Mouse (Mus musculus) spleen, postnatal 36 days (tissue): Measurements from ENCODE around the gene Hspa1l.
A peak's percentile ranks its signal among the peaks of the same experiment; 100 is the strongest.
"Not testable (repeated sequence)": the region's sequence is repeated elsewhere in the genome, so short reads cannot be mapped to it uniquely, and the experiment has no call there.

Source experiments
- DNase-seq, 2 experiments: peaks; one replicate each; pipeline ENCODE4 v3.0.0; 2022; ENCODE audit warnings: low spot score in 2 of 2, mixed read lengths in 1 of 2

The Hspa1l gene

DNA sequence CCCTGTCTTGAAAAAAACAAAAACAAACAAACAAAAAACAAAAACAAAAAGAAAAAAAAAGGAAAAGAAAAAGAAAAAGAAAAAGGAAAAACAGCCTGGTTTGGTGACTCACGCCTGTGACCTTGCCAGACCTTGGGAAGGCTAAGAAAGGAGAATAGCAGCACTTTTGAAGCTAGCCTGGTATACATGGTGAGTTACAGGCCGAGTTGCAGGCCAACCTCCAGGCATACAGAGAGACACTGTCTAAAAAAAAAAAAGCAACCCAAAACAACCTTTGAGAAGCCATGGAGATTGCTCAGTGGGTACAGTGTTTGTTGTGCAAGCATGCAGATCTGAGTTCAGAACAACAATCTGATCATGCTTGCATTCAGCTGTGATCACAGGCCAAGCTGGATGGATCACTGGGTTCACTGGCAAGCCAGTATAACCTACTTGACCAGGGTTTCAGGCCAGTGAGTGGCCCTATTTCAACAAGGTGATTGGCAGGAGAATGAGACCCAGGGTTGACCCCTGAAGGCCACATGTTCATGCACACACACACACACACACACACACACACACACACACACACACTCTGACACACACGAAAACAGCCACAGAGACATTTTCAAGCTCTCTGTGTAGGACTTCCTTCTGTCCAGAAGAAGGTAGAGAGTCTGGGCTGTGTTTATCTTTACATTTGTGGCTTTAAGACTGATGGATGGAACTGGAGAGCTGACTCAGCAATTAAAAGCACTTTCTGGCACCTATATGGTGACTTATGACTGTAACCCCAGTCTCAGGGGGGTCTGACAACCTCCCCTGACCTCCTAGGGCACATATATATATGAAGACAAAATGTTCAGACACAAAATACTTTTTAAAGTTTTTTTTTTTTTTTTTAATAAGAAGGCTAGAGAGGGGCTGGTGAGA lies 3.3 kb downstream of the Hspa1l start:
- no peak for DNase-seq

DNA sequence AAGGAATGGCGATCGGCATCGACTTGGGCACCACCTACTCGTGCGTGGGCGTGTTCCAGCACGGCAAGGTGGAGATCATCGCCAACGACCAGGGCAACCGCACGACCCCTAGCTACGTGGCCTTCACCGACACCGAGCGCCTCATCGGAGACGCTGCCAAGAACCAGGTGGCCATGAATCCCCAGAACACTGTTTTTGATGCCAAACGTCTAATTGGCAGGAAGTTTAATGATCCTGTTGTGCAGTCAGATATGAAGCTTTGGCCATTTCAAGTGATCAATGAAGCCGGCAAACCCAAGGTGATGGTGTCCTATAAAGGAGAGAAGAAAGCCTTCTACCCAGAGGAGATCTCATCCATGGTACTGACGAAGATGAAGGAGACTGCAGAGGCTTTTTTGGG lies 4.5 kb downstream of the Hspa1l start:
- DNase-seq = no peak

DNA sequence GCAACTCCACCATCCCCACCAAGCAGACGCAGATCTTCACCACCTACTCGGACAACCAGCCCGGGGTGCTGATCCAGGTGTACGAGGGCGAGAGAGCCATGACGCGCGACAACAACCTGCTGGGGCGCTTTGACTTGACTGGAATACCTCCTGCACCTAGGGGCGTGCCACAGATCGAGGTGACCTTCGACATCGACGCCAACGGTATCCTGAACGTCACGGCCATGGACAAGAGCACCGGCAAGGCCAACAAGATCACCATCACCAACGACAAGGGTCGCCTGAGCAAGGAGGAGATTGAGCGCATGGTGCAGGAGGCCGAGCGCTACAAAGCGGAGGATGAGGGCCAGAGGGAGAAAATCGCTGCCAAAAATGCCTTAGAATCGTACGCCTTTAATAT lies 5.7 kb downstream of the Hspa1l start:
- DNase-seq = no peak

DNA sequence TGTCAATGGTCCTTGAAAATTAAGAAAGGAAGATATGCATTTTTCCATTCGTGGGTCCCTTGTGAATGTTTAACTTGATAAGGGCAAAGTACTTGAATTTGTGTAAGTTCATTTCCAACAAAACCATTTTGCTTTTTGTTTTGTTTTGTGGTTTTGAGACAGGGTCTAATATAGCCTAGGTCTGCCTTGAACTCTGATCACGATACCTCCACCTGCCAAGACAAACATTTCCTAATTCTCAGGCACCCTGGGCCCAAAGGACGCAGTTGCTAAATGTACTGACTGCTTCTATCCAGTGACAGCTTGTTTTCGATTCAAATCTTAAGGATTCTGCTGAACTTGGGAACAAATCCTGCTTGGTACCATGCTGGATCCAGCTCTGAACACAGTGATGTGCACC lies 7.1 kb downstream of the Hspa1l start:
- DNase-seq = no peak

DNA sequence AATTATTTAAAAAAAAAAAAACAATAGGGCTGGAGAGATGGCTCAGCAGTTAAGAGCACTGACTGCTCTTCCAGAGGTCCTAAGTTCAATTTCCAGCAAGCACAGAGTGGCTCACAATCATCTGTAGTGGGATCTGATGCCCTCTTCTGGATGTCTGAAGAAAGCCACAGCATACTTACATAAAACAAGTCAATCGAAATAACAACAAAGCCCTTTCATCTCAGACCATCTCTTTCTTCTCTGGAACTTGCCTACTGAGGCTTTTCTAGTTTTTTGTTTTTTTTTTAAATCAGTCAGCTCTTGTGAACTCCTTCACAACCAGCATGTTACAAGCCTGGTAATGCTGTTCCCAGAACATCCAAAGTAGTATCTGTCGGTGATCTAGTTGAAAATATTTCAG lies 8.2 kb downstream of the Hspa1l start:
- DNase-seq = peak; percentile 33 to 52

DNA sequence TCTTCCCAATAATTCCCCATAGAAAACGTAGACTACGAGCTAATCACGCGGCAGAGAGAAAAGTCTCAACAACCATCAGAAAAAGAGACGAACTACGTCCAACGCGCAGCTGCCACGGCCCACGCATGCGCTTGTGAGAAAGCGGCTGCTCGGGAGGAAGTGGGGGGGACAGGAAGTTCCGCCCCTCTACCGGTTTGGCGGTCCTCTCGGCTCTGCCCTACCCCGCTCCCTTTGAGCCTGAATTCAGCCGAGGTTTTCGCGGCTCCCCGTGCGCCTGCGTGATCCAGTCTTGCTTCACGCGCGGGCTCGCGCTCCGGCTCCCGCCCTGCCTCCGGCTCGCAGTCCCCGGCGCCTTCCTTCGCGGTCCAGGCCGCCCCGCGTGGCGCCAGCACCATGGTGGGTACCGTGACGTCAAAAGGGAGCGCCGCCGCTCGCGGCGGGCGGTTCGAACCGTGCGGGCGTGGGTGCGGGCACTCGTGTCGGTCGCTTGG lies 9.2 kb downstream of the Hspa1l start, which contains the start of gene Lsm2:
TSS of gene Lsm2 (plus strand) at position 173 of the 491 bp plus-strand sequence.
- peak; percentile 92 for DNase-seq

DNA sequence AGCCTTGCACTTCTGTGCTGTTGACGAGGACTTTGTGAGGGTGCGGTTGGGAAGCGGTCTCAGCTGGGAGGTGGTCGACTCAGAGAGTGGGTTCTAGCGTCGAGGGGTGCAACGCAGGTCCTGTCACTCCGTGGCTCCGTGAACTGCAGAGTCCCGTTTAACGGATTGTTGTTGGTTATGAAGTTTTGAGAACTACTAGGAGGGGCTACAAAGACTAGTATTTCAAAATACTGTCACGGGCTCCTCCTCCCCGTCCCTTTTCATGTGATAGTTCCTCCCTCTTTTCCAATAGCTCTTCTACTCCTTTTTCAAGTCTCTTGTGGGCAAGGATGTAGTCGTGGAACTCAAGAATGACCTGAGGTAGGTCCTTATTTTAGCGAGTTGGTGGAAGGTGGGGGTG lies 9.8 kb downstream of the Hspa1l start:
- DNase-seq = no peak

DNA sequence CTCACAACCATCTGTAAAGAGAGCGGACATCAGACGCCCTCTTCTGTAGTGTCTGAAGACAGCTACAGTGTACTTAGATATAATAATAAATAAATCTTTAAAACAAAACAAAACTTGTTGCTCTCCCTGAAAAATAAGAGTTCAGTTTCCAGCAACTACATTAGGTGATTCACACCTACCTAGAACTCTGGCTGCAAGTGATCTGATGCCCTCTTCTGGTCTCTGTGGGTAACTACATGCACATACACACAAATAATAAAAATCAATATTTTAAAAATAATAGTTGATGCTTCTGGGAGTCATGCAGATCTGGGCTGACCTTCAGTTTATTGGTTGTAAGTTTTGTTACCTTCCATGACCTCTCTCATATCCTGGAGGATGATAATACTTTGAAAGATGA lies 11.7 kb downstream of the Hspa1l start:
- DNase-seq = no peak

DNA sequence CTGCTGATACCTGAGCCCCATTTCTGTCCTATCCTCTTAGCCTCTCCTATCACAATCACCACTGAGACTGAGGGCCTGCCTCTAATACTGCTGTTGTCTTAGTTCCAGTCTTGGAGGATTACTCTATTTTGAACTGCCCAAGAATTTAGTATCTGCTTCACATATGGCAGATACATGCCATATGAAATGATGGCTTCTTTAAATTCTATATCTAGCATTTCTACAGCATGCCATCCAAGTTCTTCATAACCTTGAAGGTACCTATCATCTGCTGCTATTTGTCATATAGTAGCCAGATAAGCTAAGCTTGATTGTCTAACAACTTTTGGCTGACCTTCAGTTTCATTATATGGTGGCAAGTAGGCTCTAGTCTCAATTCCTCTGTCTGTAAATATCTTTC lies 22.2 kb downstream of the Hspa1l start:
- DNase-seq = no peak

DNA sequence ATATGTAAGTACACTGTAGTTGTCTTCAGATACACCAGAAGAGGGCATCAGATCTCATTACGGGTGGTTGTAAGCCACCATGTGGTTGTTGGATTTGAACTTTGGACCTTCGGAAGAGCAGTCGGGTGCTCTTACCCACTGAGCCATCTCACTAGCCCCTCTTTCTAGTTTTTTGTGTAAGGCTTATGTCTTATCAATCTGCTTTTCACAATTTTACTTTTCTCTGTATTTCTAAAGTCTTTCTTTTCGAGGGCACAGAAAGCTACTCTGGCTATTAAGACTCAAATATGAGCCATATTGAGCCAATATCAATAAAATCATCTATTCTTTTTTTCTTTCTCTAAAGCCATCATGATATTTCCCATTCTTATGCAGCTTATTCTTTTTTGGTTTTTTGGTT lies 22.7 kb downstream of the Hspa1l start:
- not testable (repeated sequence) for DNase-seq

DNA sequence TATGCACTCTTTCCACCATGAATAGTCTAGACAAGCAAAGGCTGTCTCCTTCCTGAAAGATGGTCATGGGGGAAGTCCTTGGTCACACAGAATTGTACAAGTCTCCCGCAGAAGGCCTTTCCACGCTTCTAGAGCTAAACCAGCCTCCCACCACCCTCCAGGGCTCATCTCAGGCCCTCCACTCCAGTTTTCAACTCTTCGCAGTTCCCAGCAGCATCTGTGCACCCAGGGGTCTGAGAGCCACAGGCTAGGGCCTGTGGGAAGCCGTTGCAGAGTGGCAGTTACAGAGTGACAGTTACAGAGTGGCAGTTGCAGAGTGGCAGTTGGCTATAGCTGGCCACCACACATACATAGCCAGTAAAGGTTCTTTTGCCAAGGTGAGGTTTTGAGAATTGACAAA lies 23.4 kb downstream of the Hspa1l start:
- not testable (repeated sequence) for DNase-seq

DNA sequence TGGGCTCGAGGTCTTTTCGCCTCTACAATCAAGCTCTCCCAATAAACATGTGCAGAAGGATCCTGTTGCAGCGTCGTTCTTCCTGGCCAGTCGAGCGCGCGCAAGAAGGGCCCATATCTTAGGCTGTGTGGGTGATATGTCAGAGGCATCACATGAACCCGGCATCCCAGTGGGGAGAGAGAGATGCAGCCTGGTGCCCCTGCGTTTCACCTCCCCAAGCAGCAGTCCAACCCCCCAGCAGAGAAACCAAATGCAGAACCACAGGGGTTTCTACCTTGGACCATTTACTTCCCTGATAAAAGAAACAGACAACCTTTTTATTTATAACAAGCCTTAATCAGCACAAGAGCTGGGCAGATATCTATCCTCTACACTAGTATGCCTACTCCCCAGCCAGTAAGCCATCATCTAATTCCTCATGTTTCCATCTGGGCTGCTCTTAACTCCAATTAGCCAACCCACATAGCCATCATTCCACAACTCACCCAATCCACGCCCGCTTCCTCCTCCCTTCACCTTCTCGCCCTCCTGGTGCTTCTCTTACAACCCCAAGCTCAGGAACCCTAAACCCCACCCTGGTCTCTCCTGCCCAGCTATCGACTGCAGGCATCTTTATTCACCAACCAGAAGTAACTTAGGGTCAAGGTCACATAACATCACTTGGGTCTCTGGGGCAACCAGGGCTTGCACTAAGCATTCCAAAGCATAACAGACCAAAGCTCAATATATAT lies 24.1 kb downstream of the Hspa1l start:
- no peak for DNase-seq

DNA sequence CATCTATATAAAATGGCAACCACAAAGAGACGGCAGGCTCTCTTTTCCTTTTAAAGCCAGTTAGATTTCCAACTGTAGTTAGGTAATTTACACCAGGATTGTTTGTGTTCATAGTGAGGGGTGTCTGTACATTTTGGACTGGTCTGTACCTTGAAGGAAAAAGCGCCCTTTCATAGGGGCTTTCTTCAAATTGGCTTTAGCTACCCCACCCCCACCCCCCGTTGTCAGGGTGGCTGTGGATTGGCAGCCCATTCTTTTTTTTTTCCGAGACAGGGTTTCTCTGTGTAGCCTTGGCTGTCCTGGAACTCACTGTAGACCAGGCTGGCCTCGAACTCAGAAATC lies 24.6 kb downstream of the Hspa1l start:
- DNase-seq = no peak

DNA sequence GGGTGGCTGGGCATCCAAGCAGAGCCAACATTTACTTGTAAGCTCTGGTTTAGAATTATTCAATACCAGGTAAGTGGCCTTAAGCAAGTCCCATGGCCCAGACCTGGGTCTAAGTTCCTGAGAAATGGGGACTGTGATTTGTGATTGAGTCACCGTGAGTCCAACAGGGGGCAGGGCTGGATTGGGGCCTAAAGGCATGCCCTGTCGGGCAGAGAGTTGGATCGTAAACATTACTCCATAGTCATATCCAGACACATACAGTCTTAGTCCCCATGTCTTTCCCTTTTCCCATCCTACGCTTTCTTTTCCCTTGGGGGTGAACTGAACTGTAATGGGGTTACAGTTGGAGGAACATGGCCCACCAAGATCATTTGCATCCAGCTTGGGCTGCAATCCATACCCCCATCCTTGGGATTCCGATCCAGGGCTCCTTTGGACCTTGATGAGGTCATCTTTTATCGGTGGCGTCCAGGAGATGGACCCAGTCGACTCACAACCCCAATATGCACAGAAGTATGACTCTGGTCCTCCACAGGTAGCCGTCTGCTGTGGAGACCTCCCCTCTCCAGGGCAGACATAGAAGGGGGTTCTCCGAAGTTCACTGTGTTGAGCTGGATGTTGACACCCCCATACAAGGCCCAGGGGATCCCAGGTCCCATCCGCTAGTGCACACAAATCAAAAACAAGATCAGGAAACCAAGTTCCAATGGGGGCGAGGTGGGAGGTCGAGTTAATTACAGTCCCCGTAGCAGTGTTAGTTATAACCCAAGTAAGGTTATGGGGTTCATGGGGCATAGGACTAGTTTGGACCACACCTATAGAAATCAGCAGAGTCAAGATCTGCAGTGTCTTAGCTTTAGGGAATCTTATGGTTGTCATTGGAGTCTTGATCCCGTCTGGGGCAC lies 26.3 kb downstream of the Hspa1l start:
- DNase-seq = no peak

DNA sequence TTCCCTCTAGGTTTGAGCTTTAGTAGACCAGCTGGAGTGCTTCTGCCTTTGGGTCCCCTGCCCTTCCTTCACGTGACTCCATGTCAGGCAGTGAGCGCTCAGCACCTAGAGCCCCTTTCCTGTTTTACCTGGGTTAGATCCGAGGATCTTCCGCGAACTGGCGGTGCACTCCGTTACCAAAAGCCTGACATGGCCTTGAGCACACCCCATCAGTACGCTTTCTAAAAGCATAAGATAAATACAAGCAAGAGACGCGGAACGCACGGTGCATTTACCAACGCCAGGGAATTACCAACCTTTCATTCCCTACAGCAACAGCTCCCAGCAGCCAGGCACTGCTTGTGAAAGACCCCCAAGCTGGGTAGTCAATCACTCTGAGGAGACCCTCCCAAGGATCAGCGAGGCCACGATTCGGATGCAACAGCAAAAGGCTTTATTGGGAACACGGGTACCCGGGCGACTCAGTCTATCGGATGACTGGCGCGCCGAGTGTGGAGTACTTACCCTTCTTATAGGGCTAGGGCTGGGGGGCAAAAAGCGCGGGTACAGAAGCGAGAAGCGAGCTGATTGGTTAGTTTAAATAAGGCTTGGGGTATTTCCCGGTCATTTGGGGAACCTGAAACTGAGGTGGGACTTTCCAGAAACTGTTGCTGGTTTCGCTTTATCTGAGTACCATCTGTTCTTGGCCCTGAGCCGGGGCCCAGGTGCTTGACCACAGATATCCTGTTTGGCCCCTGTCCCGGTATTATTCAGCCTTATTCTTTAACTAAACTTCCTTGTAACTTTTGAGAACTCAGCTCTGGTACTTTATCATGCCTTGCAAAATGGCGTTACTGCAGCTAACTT lies 27.6 kb downstream of the Hspa1l start:
- DNase-seq = peak; percentile 73 to 78

DNA sequence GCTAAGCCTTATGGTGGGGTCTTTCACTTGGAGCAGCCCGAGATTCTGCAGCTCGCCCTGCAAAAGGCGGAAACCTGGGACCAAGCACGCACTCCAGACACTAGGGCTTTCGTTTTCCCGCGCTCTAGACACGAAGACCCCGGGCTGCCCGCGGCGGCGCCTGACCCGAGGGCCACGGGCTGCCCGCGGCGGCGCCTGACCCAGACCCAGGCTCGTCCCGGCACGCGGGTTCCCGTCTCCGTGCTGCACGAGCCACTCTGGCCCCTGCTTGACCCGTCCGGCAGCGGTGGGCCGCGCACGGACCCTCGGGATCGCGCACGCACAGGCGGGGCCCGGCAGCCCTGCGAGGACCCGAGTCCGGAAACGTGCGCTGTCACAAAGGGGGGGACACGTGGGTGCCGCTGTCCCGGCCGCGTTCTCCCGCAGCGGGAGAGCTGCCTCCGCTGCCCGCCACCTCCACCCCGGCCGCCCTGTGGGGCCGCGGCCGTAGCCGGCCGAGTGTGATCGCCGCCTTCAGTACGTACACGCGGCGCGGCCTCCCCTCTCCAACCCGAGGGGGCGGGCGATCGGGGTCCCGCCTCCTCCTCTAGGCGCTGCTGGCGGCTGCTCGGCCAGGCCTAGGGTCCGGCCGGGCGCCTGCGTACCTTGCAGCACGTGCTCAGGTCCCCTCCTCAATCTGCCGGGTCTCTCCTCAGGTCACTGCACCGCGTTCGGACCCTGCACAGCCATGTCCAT lies 28.4 kb downstream of the Hspa1l start, which contains the start of gene Vars:
TSS of gene Vars (plus strand) at position 271 of the 735 bp plus-strand sequence.
- DNase-seq = peak; percentile 78 to 80

DNA sequence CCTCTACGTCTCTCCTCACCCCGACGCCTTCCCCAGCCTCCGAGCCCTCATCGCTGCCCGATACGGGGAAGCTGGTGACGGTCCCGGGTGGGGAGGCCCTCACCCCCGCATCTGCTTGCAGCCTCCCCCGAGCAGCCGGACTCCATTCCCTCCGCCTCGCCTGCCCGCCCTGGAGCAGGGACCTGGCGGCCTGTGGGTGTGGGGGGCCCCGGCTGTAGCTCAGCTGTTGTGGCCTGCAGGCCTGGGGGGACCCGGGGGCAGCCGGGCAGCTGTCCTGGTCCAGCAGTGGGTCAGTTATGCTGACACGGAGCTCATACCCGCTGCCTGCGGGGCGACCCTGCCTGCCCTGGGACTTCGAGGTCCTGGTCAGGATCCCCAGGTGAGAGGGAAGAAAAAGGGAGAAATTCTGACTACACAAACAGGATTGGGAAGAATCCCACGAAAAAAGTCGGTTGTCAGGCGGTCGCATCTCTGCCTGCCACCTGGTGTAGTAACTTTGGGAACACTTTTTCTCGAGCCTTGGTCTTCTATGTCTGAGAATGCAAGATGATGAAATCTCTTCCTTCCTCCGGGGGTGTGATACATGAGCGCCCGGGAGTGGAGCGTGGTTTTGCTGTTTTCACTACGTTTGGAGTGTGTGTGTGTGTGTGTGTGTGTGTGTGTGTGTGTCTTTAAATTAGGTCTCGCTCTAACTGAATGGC lies 29.1 kb downstream of the Hspa1l start:
- peak; percentile 62 to 66 for DNase-seq

DNA sequence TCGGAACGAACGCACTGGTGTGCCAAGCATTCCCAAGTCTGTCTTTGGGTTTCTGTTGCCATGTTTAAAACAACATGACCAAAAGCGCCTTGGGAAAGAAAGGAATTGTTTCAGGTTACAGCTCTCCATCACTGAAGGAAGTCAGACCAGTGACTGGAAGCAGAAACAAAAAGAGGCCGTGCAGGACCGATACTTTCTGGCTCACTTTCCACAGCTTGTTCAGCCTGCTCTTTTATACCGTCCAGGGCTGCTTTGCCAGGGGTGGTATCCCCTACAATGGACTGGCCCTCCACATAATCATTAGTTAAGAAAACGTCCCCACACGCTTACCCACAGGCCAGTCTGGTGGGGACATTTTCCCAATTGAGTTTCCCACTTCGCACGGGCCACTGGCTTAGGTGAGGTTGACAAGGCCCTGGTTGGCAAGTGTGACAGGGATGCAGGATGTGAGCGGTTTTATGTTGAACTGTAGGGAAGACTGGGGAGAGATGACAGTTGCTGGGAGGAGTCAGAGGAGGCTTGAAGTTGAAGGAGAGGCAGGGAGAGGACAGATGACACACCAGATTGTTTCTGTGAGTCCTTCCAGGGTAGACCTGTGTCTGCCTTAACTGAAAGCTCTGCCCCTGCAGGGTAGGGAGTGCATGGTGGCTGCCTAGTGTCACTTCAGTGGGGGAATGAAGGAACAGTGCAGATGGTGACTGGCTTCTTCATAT lies 29.8 kb downstream of the Hspa1l start:
- DNase-seq = no peak
